Mouse (Mus musculus): ENCODE results near the gene Elk3.

- TF ChIP-seq CTCF (IDR thresholded peaks at IDR 0.05; ENCODE audit: extremely low read depth, insufficient read length, insufficient replicate concordance, low read depth, low read length) (no peak), POLR2A (IDR thresholded peaks at IDR 0.05; ENCODE audit: low read depth, low read length) (no peak)
These were observed 22.6 kb downstream of the Elk3 start for GRCm38 (mm10) chr10:93288336-93288735.

Measured in small intestine, adult 2 months (tissue).